ENCODE assay signal across 13 mouse cellular contexts in genomic region chr4:95896571-95896970, GRCm38 (mm10).
DNase-seq lines count a peak whose midpoint lies in the region; ATAC-seq and TF ChIP-seq lines count a peak whose summit lies in the region.
"Had no signal": no experiment of that assay in that cellular context is flagged by ENCODE, and none has a peak within 500 bp of the region (broad histone marks: within the 10 kb centered on the region; RNA-seq: fewer than 3 reads in every experiment).

No protein-coding gene starts in this region.

- H3K9me3 ChIP-seq in intestine, embryonic 14.5 days (ENCODE audit: control insufficient read depth, low read length): no peaks in the 10 kb centered on the region
- H3K9me3 ChIP-seq in intestine, embryonic 15.5 days: no peaks in the 10 kb centered on the region
- H3K9me3 ChIP-seq: liver, embryonic 15.5 days; midbrain, embryonic 12.5 days; neural tube, embryonic 13.5 days; stomach, embryonic 15.5 days had no signal

- 0 out of 2 replicates have a peak, but pooled peaks have one; percentile 23 for ATAC-seq in intestine, embryonic 14.5 days (replicated peaks; ENCODE audit: low FRiP score, low TSS enrichment, low read depth)
- ATAC-seq in intestine, embryonic 15.5 days: no peak
- ATAC-seq in megakaryocyte, adult 5-6 weeks (ENCODE audit: poor library complexity, severe bottlenecking): no peak
- ATAC-seq: Patski had no signal

- peaks cover 37% of the 10 kb centered on the region for H3K4me1 ChIP-seq in intestine, embryonic 14.5 days (replicated peaks; ENCODE audit: control insufficient read depth, insufficient read depth, low read length)
- H3K4me1 ChIP-seq in intestine, embryonic 15.5 days (replicated peaks): peaks cover 23% of the 10 kb centered on the region
- peaks cover 8% of the 10 kb centered on the region for H3K4me1 ChIP-seq in embryonic fibroblast, embryonic 13.5 days (ENCODE audit: control insufficient read depth, insufficient read depth, low read length)
- H3K4me1 ChIP-seq: liver, embryonic 15.5 days had no signal

- H3K4me3 ChIP-seq in intestine, embryonic 14.5 days (ENCODE audit: low read depth, low read length): no peak overlapping the region
- H3K4me3 ChIP-seq in intestine, embryonic 15.5 days (replicated peaks): no peak overlapping the region
- no peak overlapping the region for H3K4me3 ChIP-seq in embryonic fibroblast, embryonic 13.5 days (ENCODE audit: insufficient read depth, low read length)
- H3K4me3 ChIP-seq: liver, embryonic 15.5 days; midbrain, embryonic 12.5 days; neural tube, embryonic 13.5 days; stomach, embryonic 15.5 days had no signal

- peak overlapping the region; percentile 12; the same call in 1 of the 2 replicates for H3K27ac ChIP-seq in intestine, embryonic 14.5 days (ENCODE audit: low read depth)
- H3K27ac ChIP-seq in intestine, embryonic 15.5 days: no peak overlapping the region
- peak overlapping the region; percentile 48 for H3K27ac ChIP-seq in embryonic fibroblast, embryonic 13.5 days (ENCODE audit: insufficient read depth, low read length)
- H3K27ac ChIP-seq: liver, embryonic 15.5 days; midbrain, embryonic 12.5 days; neural tube, embryonic 13.5 days had no signal

- TF ChIP-seq CTCF in embryonic fibroblast, embryonic 13.5 days (IDR thresholded peaks at IDR 0.05; ENCODE audit: borderline replicate concordance, insufficient read depth, low read length): no peak

- H3K4me2 ChIP-seq in intestine, embryonic 14.5 days (ENCODE audit: low read length): no peak overlapping the region
- H3K4me2 ChIP-seq in intestine, embryonic 15.5 days (replicated peaks): no peak overlapping the region
- H3K4me2 ChIP-seq: liver, embryonic 15.5 days; midbrain, embryonic 12.5 days; neural tube, embryonic 13.5 days; stomach, embryonic 15.5 days had no signal

- no peak overlapping the region for H3K9ac ChIP-seq in intestine, embryonic 14.5 days (ENCODE audit: low read length)
- no peak overlapping the region for H3K9ac ChIP-seq in intestine, embryonic 15.5 days
- H3K9ac ChIP-seq: liver, embryonic 15.5 days; midbrain, embryonic 12.5 days; neural tube, embryonic 13.5 days; stomach, embryonic 15.5 days had no signal

- H3K36me3 ChIP-seq in intestine, embryonic 14.5 days (ENCODE audit: control insufficient read depth, insufficient read depth, low read length): no peaks in the 10 kb centered on the region
- no peaks in the 10 kb centered on the region for H3K36me3 ChIP-seq in intestine, embryonic 15.5 days
- H3K36me3 ChIP-seq: liver, embryonic 15.5 days; midbrain, embryonic 12.5 days; neural tube, embryonic 13.5 days; stomach, embryonic 15.5 days had no signal

- TF ChIP-seq POLR2A in embryonic fibroblast, embryonic 13.5 days (IDR thresholded peaks at IDR 0.05; ENCODE audit: low read depth, low read length): no peak

- 30% methylated on average over 5 of the region's 5 CpGs for WGBS in intestine, embryonic 14.5 days
- 41% methylated on average over 5 of the region's 5 CpGs for WGBS in intestine, embryonic 15.5 days

- H3K27me3 ChIP-seq in intestine, embryonic 14.5 days (replicated peaks; ENCODE audit: control insufficient read depth, insufficient read depth, low read length): no peaks in the 10 kb centered on the region
- no peaks in the 10 kb centered on the region for H3K27me3 ChIP-seq in intestine, embryonic 15.5 days (replicated peaks)
- H3K27me3 ChIP-seq: liver, embryonic 15.5 days; midbrain, embryonic 12.5 days; neural tube, embryonic 13.5 days; Patski; stomach, embryonic 15.5 days had no signal

- DNase-seq in intestine, embryonic 14.5 days (ENCODE audit: low spot score): no peak
- DNase-seq in testis, postnatal 10 days (ENCODE audit: low spot score): peak; percentile 17
- DNase-seq in testis, postnatal 14 days (ENCODE audit: low spot score): no peak
- no peak for DNase-seq in spleen, adult 18-20 months
- DNase-seq: adrenal gland, adult 2 months had no signal
